Mouse (Mus musculus) A20 (cell line): Measurements from ENCODE around the gene Bbc3.
"Not testable (repeated sequence)": the region's sequence is repeated elsewhere in the genome, so short reads cannot be mapped to it uniquely, and the experiment has no call there.

Source experiments
- DNase-seq: peaks from one replicate; pipeline ENCODE4 v3.0.0-alpha.2; 2011; ENCODE audit warnings: low read depth, low spot score

Gene Bbc3

GRCm38 (mm10) chr7:16294346-16294745, 13.8 kb upstream of the Bbc3 start:
- peak; percentile 75 for DNase-seq

- DNase-seq: peak; percentile 96
Measured at GRCm38 (mm10) chr7:16294837-16295236, 13.4 kb upstream of the Bbc3 start.

- peak; percentile 93 for DNase-seq
Measured at GRCm38 (mm10) chr7:16295321-16295900, 12.8 kb upstream of the Bbc3 start.

GRCm38 (mm10) chr7:16296146-16296545, 12.0 kb upstream of the Bbc3 start:
- no peak for DNase-seq

GRCm38 (mm10) chr7:16296766-16297390, 11.3 kb upstream of the Bbc3 start:
- DNase-seq: peak; percentile 94

GRCm38 (mm10) chr7:16297616-16298015, 10.6 kb upstream of the Bbc3 start:
- no peak for DNase-seq

GRCm38 (mm10) chr7:16298927-16299326, 9.3 kb upstream of the Bbc3 start:
- DNase-seq: no peak

- peak; percentile 86 for DNase-seq
Measured at GRCm38 (mm10) chr7:16299419-16300035, 8.7 kb upstream of the Bbc3 start.

- DNase-seq: not testable (repeated sequence)
Measured at GRCm38 (mm10) chr7:16307141-16307540, 1.1 kb upstream of the Bbc3 start.

- DNase-seq: peak; percentile 90
Measured at GRCm38 (mm10) chr7:16308555-16309317, 543 bp downstream of the Bbc3 start.

- DNase-seq: peak; percentile 96
Measured at GRCm38 (mm10) chr7:16309318-16310019, 1.3 kb downstream of the Bbc3 start.

GRCm38 (mm10) chr7:16310020-16310520, 1.9 kb downstream of the Bbc3 start:
- peak; percentile 99 for DNase-seq

GRCm38 (mm10) chr7:16310521-16311452, 2.6 kb downstream of the Bbc3 start:
- DNase-seq: peak; percentile 80

- DNase-seq: peak; percentile 71
Measured at GRCm38 (mm10) chr7:16311453-16312004, 3.3 kb downstream of the Bbc3 start.

- DNase-seq: no peak
Measured at GRCm38 (mm10) chr7:16312011-16312671, 3.9 kb downstream of the Bbc3 start.

- DNase-seq: peak; percentile 79
Measured at GRCm38 (mm10) chr7:16312672-16313311, 4.6 kb downstream of the Bbc3 start.

GRCm38 (mm10) chr7:16313481-16314220, 5.5 kb downstream of the Bbc3 start:
- peak; percentile 81 for DNase-seq

GRCm38 (mm10) chr7:16314221-16314775, 6.1 kb downstream of the Bbc3 start:
- DNase-seq: no peak
